Mouse (Mus musculus): ENCODE data around the gene Irf3.

The Irf3 gene

DNA sequence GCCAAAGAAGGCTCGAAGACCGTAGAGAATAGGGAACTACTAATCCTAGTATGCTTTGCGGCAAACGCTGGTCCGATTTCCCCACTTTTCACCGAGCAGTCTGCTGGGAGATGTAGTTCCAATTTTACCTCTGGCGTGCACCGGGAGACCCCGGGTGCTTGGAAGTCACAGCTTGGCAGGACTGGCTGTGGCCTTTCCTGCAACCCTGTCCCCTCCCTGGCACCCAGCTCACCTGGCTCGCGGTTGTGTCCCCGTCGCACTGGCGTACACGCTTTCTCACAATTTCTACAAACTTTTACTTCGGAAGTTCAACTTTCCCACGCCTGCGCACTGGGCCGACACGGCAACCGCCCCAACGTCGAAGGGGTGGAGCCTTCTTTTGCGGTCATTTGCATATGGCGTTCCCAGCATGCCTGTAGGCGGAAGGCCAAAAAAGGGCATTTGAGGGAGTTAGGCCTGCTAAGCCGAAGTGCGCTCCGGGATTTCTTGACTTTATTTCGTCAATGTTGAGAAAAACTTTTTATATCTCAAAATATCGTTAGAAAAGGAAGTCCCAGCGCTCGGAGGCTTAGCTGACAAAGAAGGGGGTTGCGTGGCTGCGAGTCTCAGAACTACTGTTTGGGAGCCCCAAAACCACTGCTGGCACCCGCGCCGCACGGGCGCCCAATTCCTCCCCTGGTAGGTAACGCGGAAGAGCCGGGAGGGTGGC lies at the start of gene Irf3:
Gene Irf3 (plus strand): TSS at position 418 of the 709 bp plus-strand sequence.
- DNase-seq (ENCODE audit: low spot score): peak; percentile 93

DNA sequence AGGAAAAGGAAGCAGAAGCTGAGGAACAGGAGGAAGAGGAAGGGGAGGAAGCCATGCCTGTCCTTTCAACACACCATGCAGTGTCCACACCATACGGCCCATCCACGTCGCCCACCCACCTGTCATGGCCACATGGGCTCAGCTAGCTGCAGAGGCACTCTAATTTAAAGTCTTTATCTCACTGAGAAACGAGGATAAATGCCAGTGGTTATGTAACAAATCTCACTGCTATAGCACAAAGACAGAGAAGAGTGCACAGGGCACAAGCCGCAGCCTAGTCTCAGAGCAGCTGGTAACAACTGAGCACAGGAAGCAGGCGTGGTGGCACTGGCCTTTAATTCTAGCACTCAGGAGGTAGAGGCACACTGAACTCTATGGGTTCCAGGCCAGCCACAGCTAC lies 47.5 kb upstream of the Irf3 start:
- DNase-seq (ENCODE audit: low spot score): no peak

DNA sequence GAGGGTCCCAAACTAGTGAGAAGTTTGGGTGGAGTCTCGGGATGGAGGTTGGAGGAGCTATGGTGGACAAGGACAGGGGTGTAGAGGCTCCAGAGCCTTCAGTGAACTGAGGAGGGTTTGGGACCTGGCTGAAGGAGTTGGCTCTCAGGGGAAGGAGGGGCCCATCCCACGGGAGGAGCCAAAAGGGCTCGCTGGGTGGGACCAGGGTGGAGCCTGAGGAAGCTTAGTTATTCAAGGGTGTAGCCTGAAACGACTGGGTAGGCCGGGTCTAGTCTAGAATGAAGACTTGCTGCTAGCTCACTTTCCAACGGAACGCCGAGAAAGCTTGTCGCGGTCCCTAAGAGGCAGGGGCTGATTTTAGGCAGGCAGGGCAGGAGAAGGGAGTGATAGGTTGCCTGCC lies 45.5 kb upstream of the Irf3 start:
- no peak for DNase-seq (ENCODE audit: low spot score)

DNA sequence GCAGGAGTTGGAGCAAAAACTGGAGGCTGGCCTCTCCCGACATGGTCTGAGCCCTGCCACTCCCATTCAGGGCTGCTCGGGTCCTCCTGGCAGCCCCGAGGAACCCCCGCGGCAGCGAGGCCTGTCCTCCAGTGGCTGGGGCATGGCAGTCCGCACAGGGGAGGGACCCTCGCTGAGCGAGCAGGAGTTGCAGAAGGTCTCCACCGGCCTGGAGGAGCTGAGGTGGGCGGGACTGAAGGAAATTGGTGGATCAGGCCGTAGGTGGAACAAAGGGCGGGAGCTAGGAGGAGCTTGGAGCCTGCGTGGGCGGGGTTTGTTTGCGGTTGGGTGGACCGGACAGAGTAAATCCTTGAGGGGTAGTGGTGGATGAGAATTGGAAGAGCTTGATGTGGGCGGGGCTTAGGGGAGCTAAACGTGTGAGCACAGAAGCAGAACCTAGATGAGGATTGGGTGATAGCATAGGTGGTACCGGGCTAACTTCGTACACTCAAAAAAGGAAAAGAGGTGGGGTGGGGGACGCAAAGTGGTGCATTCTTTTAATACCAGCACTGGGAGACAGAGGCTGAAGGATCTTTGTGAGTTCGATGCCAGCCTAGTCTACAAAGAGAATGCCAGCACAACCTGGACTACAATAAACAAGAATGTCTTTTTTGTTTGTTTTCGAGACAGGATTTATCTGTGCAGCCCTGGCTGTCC lies 44.7 kb upstream of the Irf3 start:
- peak; percentile 74 for DNase-seq (ENCODE audit: low spot score)

DNA sequence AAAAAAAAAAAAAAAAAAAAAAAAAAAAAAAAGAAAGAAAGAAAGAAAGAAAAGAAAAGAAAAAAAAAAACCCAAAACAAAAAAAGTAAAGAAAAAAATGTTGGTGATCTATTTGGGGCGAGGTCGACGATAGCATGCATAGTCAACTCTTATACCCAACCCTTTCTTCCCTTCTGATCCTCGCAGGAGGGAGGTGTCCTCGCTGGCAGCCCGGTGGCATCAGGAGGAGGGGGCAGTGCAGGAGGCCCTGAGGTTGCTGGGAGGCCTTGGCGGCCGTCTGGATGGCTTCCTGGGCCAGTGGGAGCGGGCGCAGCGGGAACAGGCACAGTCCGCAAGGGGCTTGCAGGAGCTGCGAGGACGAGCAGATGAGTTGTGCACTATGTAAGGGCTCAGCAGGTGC lies 43.9 kb upstream of the Irf3 start:
- no peak for DNase-seq (ENCODE audit: low spot score)

DNA sequence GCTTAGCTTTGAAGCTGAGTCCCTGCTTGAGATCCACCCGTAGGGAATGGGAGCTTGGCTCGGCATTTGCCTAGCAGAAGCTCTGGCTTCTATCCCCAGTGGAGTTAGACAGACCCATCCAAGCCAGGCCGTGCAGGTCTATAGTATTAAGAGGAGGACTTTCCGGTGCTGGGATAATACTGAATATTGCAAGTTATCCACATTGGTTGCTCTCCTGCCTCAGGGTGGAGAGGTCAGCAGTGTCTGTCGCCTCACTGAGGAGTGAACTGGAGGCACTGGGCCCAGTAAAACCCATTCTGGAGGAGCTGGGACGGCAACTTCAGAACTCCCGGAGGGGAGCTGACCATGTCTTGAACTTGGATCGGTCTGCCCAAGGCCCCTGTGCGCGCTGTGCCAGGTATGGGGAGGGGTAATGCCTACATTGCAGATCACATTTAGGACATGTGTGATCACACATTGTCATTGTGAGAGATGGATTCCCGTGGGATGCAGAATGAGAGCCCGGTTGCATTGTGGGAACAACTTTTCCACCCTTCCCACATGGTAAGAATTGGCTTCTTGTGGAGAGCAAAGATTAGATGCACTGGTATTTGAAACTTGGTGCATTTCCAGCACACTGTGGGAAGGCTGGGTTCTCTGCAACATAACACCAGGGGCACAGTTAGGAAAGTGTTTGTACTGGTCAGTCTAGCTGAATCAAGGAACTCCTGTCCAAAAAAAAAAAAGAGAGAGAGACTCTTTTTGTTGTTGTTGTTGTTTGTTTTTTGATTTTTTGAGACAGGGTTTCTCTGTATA lies 43.2 kb upstream of the Irf3 start:
- no peak for DNase-seq (ENCODE audit: low spot score)

DNA sequence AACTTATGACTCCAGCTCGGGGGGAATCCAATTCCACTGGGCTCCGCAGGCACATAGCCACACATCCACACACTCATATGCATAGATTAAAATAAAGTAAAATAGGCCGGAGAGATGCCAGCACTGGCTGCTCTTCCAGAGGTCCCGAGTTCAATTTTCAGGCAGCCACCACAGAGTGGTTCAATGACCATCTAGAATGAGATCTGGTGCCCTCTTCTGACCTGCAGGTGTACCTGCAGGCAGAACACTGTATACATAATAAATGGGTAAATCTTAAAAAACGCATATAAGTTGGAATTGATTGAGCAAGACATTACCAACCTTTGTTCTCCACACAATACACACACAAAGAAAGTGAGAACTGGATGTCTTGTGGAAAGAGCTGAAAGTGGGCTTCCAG lies 41.8 kb upstream of the Irf3 start:
- no peak for DNase-seq (ENCODE audit: low spot score)

DNA sequence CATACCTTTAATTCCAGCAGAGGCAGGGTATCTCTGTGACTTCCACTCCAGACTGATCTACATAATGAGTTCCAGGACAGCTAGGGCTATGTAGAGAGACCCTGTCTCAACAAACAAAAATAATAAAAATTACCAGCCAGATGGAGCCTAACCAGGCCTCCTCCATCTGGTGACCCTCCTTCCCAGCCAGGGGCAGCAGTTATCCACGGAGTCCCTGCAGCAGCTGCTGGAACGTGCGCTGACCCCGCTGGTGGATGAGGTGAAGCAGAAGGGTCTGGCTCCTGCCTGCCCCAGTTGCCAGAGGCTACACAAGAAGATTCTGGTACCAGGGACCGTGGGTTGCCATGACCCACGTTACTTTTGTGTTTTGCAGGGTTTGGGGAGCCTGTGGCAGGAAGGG lies 41.2 kb upstream of the Irf3 start:
- DNase-seq (ENCODE audit: low spot score): no peak

DNA sequence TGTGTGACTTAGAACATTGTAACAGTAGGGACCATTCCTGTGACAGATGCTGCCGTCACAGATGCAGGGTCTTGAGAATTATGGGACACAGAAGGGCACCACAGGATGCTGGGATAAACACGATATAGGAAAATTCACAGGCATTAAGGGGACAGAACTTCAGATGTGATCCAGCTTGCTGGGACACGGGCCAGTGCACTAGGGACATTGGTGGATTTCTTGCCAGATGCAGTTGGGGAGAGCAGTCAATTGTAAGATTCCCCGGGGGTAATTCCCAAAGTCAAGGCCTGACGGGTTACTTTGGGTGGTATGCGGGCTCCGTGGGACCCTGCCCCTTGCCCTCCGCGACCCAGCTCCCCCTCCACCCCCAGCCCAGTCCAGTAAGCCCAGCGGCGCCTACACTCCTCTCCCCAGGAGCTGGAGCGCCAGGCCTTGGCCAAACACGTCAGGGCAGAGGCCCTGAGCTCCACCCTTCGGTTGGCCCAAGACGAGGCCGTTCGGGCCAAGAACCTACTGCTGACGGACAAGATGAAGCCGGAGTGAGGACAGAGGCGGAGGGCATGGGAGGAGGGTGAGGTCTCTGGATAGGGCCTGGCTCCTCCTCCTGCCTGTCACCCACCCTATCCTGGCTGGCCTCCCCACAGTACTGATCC lies 40.1 kb upstream of the Irf3 start:
- DNase-seq (ENCODE audit: low spot score): no peak

DNA sequence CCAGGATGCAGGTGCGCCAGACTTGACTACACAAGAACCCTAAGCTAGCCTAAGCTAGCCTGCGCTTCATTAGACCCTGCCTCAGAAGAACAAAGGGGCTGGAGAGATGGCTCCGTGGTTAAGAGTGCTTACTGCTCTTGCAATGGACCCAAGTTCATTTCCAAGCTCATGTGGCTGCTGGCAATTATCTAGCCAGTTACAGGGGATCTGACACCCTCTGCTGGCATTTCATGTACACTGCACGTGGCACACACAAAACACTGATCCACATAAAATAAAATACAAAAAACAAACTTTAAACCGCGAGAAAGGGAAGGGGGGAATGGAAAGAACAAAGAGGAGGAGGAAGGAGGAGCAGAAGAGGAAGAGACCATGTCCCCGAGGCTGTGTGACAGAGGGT lies 39.2 kb upstream of the Irf3 start:
- no peak for DNase-seq (ENCODE audit: low spot score)

DNA sequence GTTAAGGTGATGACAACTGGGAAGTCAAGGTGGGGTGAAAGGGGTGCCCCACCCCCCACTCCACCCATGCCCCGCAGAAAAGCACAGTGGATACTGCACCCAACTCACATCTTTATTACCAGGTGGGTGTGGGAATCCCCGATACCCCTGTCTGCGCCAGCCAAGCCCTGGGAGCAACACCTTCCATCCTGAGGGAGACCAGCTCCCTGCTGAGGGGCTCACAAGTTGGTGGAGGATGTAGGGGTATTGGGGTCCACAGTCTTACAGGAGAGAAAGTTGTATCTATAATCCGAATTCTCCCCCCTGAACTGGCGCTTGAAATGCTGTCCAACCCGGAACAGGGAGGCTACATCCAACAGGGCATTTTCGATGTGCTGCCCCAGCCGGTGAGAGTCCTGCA lies 38.2 kb upstream of the Irf3 start:
- no peak for DNase-seq (ENCODE audit: low spot score)

DNA sequence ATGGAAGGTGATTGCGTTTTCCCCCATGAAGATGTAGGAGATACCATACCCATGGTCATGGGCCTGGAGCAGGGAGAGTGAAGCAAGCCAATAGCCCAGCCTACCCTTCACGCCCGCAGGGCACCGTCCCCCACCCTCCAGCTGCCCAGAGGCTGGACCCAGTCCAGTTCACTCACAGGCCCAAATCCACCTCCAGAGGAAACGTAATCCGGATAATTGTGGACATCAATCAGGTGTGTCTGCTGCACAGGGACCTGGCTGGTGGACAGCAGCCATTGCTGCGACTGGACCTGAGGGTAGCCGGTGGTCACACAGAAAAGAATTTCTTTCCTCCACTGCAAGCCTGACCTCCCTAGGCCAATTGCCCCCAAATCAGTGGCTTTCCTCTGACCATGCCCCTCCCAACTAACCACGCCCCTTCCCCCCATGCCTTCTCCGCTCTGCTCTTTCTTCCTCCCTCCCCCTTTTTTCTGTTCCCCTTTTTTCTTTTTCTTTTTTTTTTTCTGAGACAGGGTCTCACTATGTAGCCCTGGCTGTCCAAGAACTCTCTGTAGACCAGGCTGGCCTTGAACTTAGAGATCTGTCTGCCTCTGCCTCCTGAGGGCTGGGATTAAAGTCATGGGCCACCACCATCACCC lies 37.5 kb upstream of the Irf3 start:
- DNase-seq (ENCODE audit: low spot score): no peak

DNA sequence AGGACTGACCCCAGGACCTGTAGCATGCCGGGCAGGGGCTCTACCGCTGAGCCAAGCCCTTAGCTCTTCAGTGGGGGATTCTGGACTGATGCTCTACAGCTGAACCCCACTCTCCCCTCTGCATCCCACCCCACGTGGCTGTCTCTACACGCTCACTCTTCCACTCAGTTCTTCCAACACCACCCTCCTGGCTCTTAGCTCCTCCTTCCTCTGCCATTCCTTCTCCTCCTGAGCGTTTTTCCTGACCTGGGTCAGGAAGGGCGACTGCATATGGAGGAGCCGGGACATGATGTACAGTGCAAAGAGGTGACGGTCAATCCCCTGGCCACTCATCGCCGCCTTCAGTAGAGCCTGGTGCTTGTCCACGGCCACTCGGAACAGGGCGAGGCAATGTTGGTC lies 36.9 kb upstream of the Irf3 start:
- no peak for DNase-seq (ENCODE audit: low spot score)

DNA sequence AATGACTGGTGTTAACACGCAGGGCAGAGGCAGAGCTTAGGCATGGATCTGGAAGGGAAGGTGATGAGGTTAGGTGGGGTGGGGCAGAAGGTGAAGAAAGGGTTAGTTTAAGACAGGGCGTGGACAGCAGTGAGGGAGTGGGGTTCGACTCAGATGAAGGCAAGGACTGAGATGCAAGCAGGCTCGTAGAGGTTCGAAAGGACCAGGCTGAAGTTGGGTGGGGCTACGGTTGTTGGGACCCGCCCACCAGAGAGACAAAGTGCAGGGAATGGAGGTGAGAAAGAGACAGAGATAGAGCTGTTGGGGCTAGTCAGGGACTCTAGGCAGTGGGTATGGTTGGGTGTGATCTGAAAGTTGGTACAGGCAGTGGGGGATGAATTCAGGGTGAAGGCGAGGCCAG lies 35.1 kb upstream of the Irf3 start:
- no peak for DNase-seq (ENCODE audit: low spot score)

DNA sequence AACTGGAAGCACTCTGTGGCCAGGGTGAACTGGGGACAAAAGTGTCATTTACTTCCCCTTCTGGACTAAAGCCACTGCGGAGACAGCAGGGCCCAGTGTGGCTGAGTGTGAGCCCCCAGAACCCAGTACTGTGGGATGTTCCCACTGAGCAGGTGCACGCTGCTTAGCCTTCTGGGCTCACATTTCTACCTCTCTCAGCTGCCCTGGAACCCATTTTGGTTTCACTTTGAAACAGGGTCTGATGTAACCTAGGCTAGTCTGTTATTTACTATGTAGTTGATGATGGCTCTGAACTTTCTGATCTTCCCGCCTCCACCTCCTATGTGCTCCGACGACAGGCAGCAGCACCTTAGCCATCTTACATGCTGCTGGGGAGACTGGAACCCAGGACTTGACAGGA lies 34.6 kb upstream of the Irf3 start:
- no peak for DNase-seq (ENCODE audit: low spot score)

DNA sequence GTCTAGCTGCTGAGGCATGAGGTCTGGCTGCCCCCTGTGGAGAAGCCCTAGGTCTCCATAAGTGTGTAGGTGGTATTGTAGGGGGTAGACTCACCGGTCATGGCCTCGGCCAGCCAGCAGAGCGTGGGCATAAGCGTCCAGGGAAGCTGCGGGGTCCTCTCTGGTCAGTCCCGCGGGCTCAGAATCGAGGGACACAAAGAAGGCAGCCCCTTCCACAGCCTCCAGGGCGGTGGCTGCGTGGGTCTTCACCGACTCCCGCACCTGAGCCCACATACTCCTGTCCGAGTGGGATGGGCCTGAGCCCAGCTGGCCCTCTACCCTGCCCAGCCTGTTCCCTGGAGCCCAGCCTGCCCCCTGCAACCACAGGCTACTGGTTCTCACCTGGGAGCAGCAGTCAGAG lies 32.5 kb upstream of the Irf3 start:
- no peak for DNase-seq (ENCODE audit: low spot score)

DNA sequence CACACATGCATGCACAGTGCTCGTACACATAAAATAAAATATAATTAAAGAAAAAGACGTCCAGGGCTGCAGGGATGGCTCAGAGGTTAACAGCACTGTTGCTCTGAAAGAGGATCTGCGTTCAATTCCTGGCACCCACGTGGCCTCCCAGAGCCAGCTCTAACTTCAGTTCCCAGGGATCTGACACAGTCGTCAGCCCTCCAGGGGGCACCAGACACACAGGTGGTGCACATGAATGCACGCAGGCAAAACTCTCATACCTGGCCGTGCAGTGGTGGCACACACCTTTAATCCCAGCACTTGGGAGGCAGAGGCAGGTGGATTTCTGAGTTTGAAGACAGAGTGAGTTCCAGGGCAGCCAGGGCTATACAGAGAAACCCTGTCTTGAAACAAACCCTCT lies 31.5 kb upstream of the Irf3 start:
- no peak for DNase-seq (ENCODE audit: low spot score)

DNA sequence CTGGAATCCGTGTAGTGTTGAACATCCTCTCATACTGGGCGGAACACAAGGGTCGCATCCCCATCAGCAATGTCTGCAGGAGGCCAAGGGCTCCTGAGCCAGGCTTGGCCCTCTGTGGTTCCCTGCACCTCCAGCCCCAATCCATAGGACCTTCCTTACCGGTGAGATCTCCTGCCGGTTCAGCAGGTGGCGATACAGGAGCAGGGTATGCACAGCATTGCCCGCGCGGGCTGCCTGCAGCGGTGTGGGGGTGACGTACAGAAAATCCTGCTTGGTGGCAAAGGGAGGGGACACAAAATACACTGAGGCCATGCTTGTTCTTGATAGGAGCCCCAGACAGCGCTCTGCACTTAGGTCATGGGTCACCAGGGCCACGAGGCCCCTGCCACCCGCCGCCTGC lies 30.8 kb upstream of the Irf3 start:
- no peak for DNase-seq (ENCODE audit: low spot score)

DNA sequence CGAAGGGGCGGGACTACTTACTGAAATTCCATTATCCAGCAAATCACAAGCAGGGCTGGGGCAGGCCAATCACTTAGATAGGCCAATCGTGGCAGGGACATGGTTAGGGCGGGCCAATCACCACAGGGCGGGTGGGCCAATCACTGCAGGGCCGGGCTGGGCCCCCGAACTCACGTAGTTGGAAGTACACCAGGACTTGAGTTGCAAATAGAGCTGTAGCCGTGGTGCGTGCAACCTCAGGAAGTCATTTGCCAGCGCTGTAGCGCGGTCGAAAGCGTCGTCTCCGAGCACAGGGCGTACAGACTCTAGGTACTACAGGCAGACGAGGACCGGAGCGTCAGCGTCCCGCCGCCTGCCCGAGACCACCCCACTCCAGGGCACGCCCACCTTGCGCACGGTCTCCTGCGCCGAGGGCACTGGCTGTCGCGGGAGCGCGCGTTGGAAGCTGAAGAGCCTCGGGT lies 27.2 kb upstream of the Irf3 start:
- DNase-seq (ENCODE audit: low spot score): peak; percentile 77

DNA sequence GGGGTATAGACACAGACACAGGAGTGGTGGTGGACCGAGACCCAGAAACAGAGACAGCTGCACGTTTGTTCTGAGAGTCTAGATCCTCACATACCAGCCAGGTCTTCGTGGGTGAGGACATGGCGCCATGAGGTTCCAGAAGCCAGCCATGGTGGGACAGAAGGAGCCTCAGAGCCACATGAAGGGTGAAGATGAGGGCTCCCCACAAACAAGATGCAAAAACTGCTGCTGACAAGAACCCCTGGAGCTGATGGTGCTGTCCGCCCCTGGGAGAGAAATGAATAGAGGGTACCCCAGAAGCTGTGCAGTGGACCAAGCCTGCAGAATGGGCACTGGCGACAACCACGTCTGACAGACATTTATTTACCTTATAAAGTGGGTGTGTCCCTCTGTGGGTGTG lies 26.3 kb upstream of the Irf3 start:
- DNase-seq (ENCODE audit: low spot score): no peak

DNA sequence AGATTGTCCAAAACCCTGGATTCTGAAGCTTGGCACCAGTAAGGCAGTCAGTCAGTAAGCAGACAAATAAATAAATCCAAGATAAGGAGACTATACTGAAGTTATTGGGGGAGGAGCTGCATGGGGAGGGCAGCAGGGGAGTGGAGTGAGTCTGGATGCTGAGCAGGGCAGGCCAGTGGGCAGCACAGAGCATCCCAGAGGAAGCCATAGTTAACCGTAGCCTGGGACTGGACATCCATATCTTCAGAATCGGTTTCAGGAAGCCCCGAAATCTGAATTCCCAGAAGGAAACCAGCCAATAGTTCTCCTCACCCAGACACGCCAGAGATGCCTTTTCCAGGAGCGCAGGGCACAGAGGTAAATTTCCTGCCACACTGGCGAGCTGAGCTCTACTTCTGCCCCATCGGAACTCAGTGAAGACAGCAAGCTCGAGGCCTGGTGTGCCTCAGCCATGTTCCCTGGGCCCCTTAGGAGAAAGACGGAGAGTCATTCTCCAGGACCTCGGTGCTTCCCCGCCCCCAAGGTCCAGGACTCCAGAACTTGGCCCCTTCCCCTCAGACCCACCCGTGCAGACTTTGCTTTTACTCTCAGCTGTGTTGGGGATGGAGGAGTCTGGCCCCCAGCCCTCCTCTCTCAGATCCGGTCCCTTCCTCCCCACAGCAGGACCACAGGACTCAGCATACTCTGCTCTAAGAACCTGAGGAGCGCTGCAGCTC lies 23.9 kb upstream of the Irf3 start:
- DNase-seq (ENCODE audit: low spot score): no peak

Data from ovary, postnatal 10 days (tissue).